Mouse (Mus musculus): ENCODE results near the gene Ttc27. TPM values are rescaled to one million over a fixed set of nuclear protein-coding genes. Genes with fewer than 3 reads are reported as not detected.

The Ttc27 gene
- polyA plus RNA-seq, 1 experiment from 2014 or later: 8.7 TPM

GRCm38 (mm10) chr17:74903411-74904331, 186.1 kb downstream of the Ttc27 start:
- ATAC-seq: no peak
- no peaks in the 10 kb centered on the region for H3K4me1 ChIP-seq (replicated peaks; ENCODE audit: control insufficient read depth, insufficient read depth, low read length)
- 46% methylated on average over 16 of the region's 16 CpGs for WGBS
- H3K36me3 ChIP-seq (ENCODE audit: control insufficient read depth, insufficient read depth): no peaks in the 10 kb centered on the region
- no peak overlapping the region for H3K27ac ChIP-seq (ENCODE audit: low read depth, low read length)
- no peak overlapping the region for H3K4me3 ChIP-seq (ENCODE audit: low read depth, low read length)
- no peak overlapping the region for H3K9ac ChIP-seq (ENCODE audit: low read depth, low read length)
- peak overlapping the region; percentile 37 for H3K4me2 ChIP-seq (replicated peaks; ENCODE audit: low read depth)
- TF ChIP-seq CTCF (IDR thresholded peaks at IDR 0.05; ENCODE audit: low read depth): no peak
- H3K27me3 ChIP-seq (replicated peaks; ENCODE audit: control insufficient read depth, insufficient read depth, low read length): no peaks in the 10 kb centered on the region
- H3K9me3 ChIP-seq (ENCODE audit: control insufficient read depth): no peaks in the 10 kb centered on the region

- ATAC-seq: no peak
- H3K4me1 ChIP-seq (replicated peaks; ENCODE audit: control insufficient read depth, insufficient read depth, low read length): no peaks in the 10 kb centered on the region
- H3K27ac ChIP-seq (ENCODE audit: low read depth, low read length): no peak overlapping the region
- H3K4me3 ChIP-seq (ENCODE audit: low read depth, low read length): no peak overlapping the region
- H3K36me3 ChIP-seq (ENCODE audit: control insufficient read depth, insufficient read depth): no peaks in the 10 kb centered on the region
- H3K27me3 ChIP-seq (replicated peaks; ENCODE audit: control insufficient read depth, insufficient read depth, low read length): no peaks in the 10 kb centered on the region
- no peak overlapping the region for H3K4me2 ChIP-seq (replicated peaks; ENCODE audit: low read depth)
- TF ChIP-seq CTCF (IDR thresholded peaks at IDR 0.05; ENCODE audit: low read depth): no peak
- WGBS: 74% methylated on average over 1 of the region's 1 CpGs
- H3K9ac ChIP-seq (ENCODE audit: low read depth, low read length): no peak overlapping the region
- no peaks in the 10 kb centered on the region for H3K9me3 ChIP-seq (ENCODE audit: control insufficient read depth)
These were observed 186.8 kb downstream of the Ttc27 start for GRCm38 (mm10) chr17:74904332-74904687.

- Histone ChIP-seq H3K4me1 (replicated peaks; ENCODE audit: control insufficient read depth, insufficient read depth, low read length) (no peaks in the 10 kb centered on the region), H3K9ac (ENCODE audit: low read depth, low read length) (no peak overlapping the region), H3K36me3 (ENCODE audit: control insufficient read depth, insufficient read depth) (no peaks in the 10 kb centered on the region), H3K9me3 (ENCODE audit: control insufficient read depth) (no peaks in the 10 kb centered on the region), H3K27me3 (replicated peaks; ENCODE audit: control insufficient read depth, insufficient read depth, low read length) (no peaks in the 10 kb centered on the region), H3K27ac (ENCODE audit: low read depth, low read length) (no peak overlapping the region), H3K4me3 (ENCODE audit: low read depth, low read length) (no peak overlapping the region), H3K4me2 (replicated peaks; ENCODE audit: low read depth) (no peak overlapping the region)
- 88% methylated on average over 3 of the region's 3 CpGs for WGBS
- TF ChIP-seq CTCF (IDR thresholded peaks at IDR 0.05; ENCODE audit: low read depth): no peak
- no peak for ATAC-seq
These were observed 187.4 kb downstream of the Ttc27 start for GRCm38 (mm10) chr17:74904956-74905355.

GRCm38 (mm10) chr17:74912995-74913394, 195.5 kb downstream of the Ttc27 start:
- WGBS: 93% methylated on average over 2 of the region's 2 CpGs

More at GRCm38 (mm10) chr17:74912995-74913394, 195.5 kb downstream of the Ttc27 start:
- Histone ChIP-seq H3K27ac (ENCODE audit: low read depth, low read length) (no peak overlapping the region), H3K9ac (ENCODE audit: low read depth, low read length) (no peak overlapping the region), H3K4me3 (ENCODE audit: low read depth, low read length) (no peak overlapping the region), H3K9me3 (ENCODE audit: control insufficient read depth) (no peaks in the 10 kb centered on the region), H3K4me2 (replicated peaks; ENCODE audit: low read depth) (no peak overlapping the region), H3K27me3 (replicated peaks; ENCODE audit: control insufficient read depth, insufficient read depth, low read length) (no peaks in the 10 kb centered on the region), H3K4me1 (replicated peaks; ENCODE audit: control insufficient read depth, insufficient read depth, low read length) (no peaks in the 10 kb centered on the region), H3K36me3 (ENCODE audit: control insufficient read depth, insufficient read depth) (no peaks in the 10 kb centered on the region)
- no peak for ATAC-seq
- TF ChIP-seq CTCF (IDR thresholded peaks at IDR 0.05; ENCODE audit: low read depth): no peak

Other genes with a start within 250 kb of the Ttc27 start
- 77.1 and 82.8 TPM in 2 replicates for gene Yipf4, start 228.2 kb upstream of the Ttc27 start, polyA plus RNA-seq (2015; fragmentation: Nextera tagmentation; extraction: Ambion mirVana)
- 63.7 and 70.7 TPM in 2 replicates for gene Birc6, start 189.4 kb upstream of the Ttc27 start, polyA plus RNA-seq (2015; fragmentation: Nextera tagmentation; extraction: Ambion mirVana)

All from intestine, postnatal 0 days (tissue).